ENCODE assay signal across 18 mouse cellular contexts in genomic region chr14:123065566-123065965, GRCm38 (mm10).
DNase-seq lines count a peak whose midpoint lies in the region; ATAC-seq and TF ChIP-seq lines count a peak whose summit lies in the region.
"Had no signal": no experiment of that assay in that cellular context is flagged by ENCODE, and none has a peak within 500 bp of the region (broad histone marks: within the 10 kb centered on the region; RNA-seq: fewer than 3 reads in every experiment).

No protein-coding gene starts in this region.

- H3K9me3 ChIP-seq in embryonic facial prominence, embryonic 14.5 days (ENCODE audit: control insufficient read depth, low read length), result no peaks in the 10 kb centered on the region
- H3K9me3 ChIP-seq in hindbrain, embryonic 14.5 days (ENCODE audit: control insufficient read depth, low read length), result no peaks in the 10 kb centered on the region
- H3K9me3 ChIP-seq in neural tube, embryonic 13.5 days, result no peaks in the 10 kb centered on the region
- no peaks in the 10 kb centered on the region for H3K9me3 ChIP-seq in stomach, postnatal 0 days (ENCODE audit: control insufficient read depth, low read length)
- H3K9me3 ChIP-seq in kidney, embryonic 15.5 days (replicated peaks), result no peaks in the 10 kb centered on the region
- H3K9me3 ChIP-seq: limb, embryonic 10.5 days; liver, embryonic 15.5 days had no signal

- H3K36me3 ChIP-seq in embryonic facial prominence, embryonic 14.5 days (ENCODE audit: control insufficient read depth, insufficient read depth, low read length), result no peaks in the 10 kb centered on the region
- H3K36me3 ChIP-seq in hindbrain, embryonic 14.5 days (replicated peaks; ENCODE audit: control insufficient read depth, insufficient read depth), result no peaks in the 10 kb centered on the region
- H3K36me3 ChIP-seq in neural tube, embryonic 13.5 days, result no peaks in the 10 kb centered on the region
- no peaks in the 10 kb centered on the region for H3K36me3 ChIP-seq in stomach, postnatal 0 days (ENCODE audit: control insufficient read depth, insufficient read depth, low read length)
- no peaks in the 10 kb centered on the region for H3K36me3 ChIP-seq in kidney, embryonic 15.5 days
- H3K36me3 ChIP-seq: limb, embryonic 10.5 days; liver, embryonic 15.5 days had no signal

- TF ChIP-seq CTCF in layer of hippocampus, adult 2 months (conservative IDR thresholded peaks at IDR 0.05), result no peak
- TF ChIP-seq CTCF in stomach, postnatal 0 days (IDR thresholded peaks at IDR 0.05; ENCODE audit: low read depth), result no peak

- no peaks in the 10 kb centered on the region for H3K27me3 ChIP-seq in embryonic facial prominence, embryonic 14.5 days (replicated peaks; ENCODE audit: control insufficient read depth, insufficient read depth, low read length)
- no peaks in the 10 kb centered on the region for H3K27me3 ChIP-seq in hindbrain, embryonic 14.5 days (ENCODE audit: control insufficient read depth, insufficient read depth, low read length)
- H3K27me3 ChIP-seq in neural tube, embryonic 13.5 days, result no peaks in the 10 kb centered on the region
- no peaks in the 10 kb centered on the region for H3K27me3 ChIP-seq in stomach, postnatal 0 days (ENCODE audit: control insufficient read depth, insufficient read depth, low read length)
- H3K27me3 ChIP-seq in kidney, embryonic 15.5 days, result no peaks in the 10 kb centered on the region
- H3K27me3 ChIP-seq: liver, embryonic 15.5 days had no signal

- no peak for TF ChIP-seq EP300 in stomach, postnatal 0 days (optimal IDR thresholded peaks at IDR 0.05)

- H3K4me1 ChIP-seq in embryonic facial prominence, embryonic 14.5 days (ENCODE audit: control insufficient read depth, insufficient read depth, low read length), result 0 out of 2 replicates have a peak, but pooled peaks cover 7% of the 10 kb centered on the region
- peaks cover 15% of the 10 kb centered on the region; the same call in 1 of the 2 replicates for H3K4me1 ChIP-seq in hindbrain, embryonic 14.5 days (replicated peaks; ENCODE audit: control insufficient read depth, insufficient read depth, low read length)
- peaks cover 15% of the 10 kb centered on the region for H3K4me1 ChIP-seq in neural tube, embryonic 13.5 days (replicated peaks)
- no peaks in the 10 kb centered on the region for H3K4me1 ChIP-seq in stomach, postnatal 0 days (replicated peaks; ENCODE audit: control insufficient read depth, insufficient read depth)
- no peaks in the 10 kb centered on the region for H3K4me1 ChIP-seq in kidney, embryonic 15.5 days
- H3K4me1 ChIP-seq: limb, embryonic 10.5 days; liver, embryonic 15.5 days had no signal

- H3K4me3 ChIP-seq in layer of hippocampus, adult 2 months, result peak overlapping the region; percentile 18; the same call in 1 of the 2 replicates
- no peak overlapping the region for H3K4me3 ChIP-seq in embryonic facial prominence, embryonic 14.5 days (ENCODE audit: low read depth, low read length)
- H3K4me3 ChIP-seq in hindbrain, embryonic 14.5 days (replicated peaks; ENCODE audit: low read length), result no peak overlapping the region
- no peak overlapping the region for H3K4me3 ChIP-seq in neural tube, embryonic 13.5 days
- H3K4me3 ChIP-seq in stomach, postnatal 0 days (ENCODE audit: low read depth, low read length), result no peak overlapping the region
- no peak overlapping the region for H3K4me3 ChIP-seq in kidney, embryonic 15.5 days (replicated peaks)
- H3K4me3 ChIP-seq: heart, adult 2 months; limb, embryonic 10.5 days; liver, embryonic 15.5 days; myocyte had no signal

- WGBS in embryonic facial prominence, embryonic 14.5 days, result 44% methylated on average over 8 of the region's 8 CpGs
- 34% methylated on average over 8 of the region's 8 CpGs for WGBS in hindbrain, embryonic 14.5 days
- WGBS in neural tube, embryonic 13.5 days, result 23% methylated on average over 8 of the region's 8 CpGs
- 65% methylated on average over 8 of the region's 8 CpGs for WGBS in stomach, postnatal 0 days
- 56% methylated on average over 8 of the region's 8 CpGs for WGBS in kidney, embryonic 15.5 days

- H3K4me2 ChIP-seq in embryonic facial prominence, embryonic 14.5 days (ENCODE audit: low read depth, low read length), result no peak overlapping the region
- H3K4me2 ChIP-seq in hindbrain, embryonic 14.5 days (replicated peaks), result peak overlapping the region; percentile 37
- peak overlapping the region; percentile 36 for H3K4me2 ChIP-seq in neural tube, embryonic 13.5 days
- no peak overlapping the region for H3K4me2 ChIP-seq in stomach, postnatal 0 days (replicated peaks; ENCODE audit: low read depth)
- no peak overlapping the region for H3K4me2 ChIP-seq in kidney, embryonic 15.5 days
- H3K4me2 ChIP-seq: liver, embryonic 15.5 days had no signal

- DNase-seq in layer of hippocampus, adult 2 months (ENCODE audit: low spot score in 2 of 2), result no peak
- DNase-seq in layer of hippocampus, postnatal 36 days, result no peak
- peak; percentile 62 for DNase-seq in embryonic facial prominence, embryonic 14.5 days (ENCODE audit: low spot score)
- DNase-seq in hindbrain, embryonic 14.5 days (ENCODE audit: low spot score), result peak; percentile 54
- no peak for DNase-seq in stomach, postnatal 0 days (ENCODE audit: low spot score)
- DNase-seq in spleen, adult 18-20 months, result no peak
- DNase-seq: adrenal gland, postnatal 25 days; cerebellum, adult 18-20 months; heart, adult 2 months; heart, postnatal 4 days; kidney, adult 9 months; lung, postnatal 4 days; thymus, adult 2 months had no signal

- 0 out of 2 replicates have a peak, but pooled peaks have one; percentile 37 for ATAC-seq in embryonic facial prominence, embryonic 14.5 days (ENCODE audit: low read depth)
- ATAC-seq in hindbrain, embryonic 14.5 days (ENCODE audit: low FRiP score), result peak; percentile 78
- peak; percentile 71 for ATAC-seq in neural tube, embryonic 13.5 days (ENCODE audit: low read depth)
- no peak for ATAC-seq in stomach, postnatal 0 days (ENCODE audit: low FRiP score, low TSS enrichment)
- ATAC-seq in kidney, embryonic 15.5 days (replicated peaks; ENCODE audit: low FRiP score), result no peak

- no peak overlapping the region for H3K9ac ChIP-seq in embryonic facial prominence, embryonic 14.5 days (ENCODE audit: low read depth, low read length)
- no peak overlapping the region for H3K9ac ChIP-seq in hindbrain, embryonic 14.5 days
- no peak overlapping the region for H3K9ac ChIP-seq in neural tube, embryonic 13.5 days
- H3K9ac ChIP-seq in stomach, postnatal 0 days (ENCODE audit: low read length), result no peak overlapping the region
- H3K9ac ChIP-seq in kidney, embryonic 15.5 days, result no peak overlapping the region
- H3K9ac ChIP-seq: liver, embryonic 15.5 days had no signal

- H3K27ac ChIP-seq in layer of hippocampus, adult 2 months, result no peak overlapping the region
- no peak overlapping the region for H3K27ac ChIP-seq in embryonic facial prominence, embryonic 14.5 days (replicated peaks; ENCODE audit: low read depth, low read length)
- no peak overlapping the region for H3K27ac ChIP-seq in hindbrain, embryonic 14.5 days
- H3K27ac ChIP-seq in neural tube, embryonic 13.5 days (replicated peaks), result no peak overlapping the region
- H3K27ac ChIP-seq in stomach, postnatal 0 days (replicated peaks), result no peak overlapping the region
- H3K27ac ChIP-seq in kidney, embryonic 15.5 days, result no peak overlapping the region
- H3K27ac ChIP-seq: heart, adult 2 months; limb, embryonic 10.5 days; liver, embryonic 15.5 days had no signal

Comparison
In these comparisons a context has a peak if more than half of its experiments do, and no peak if none do; other contexts are left out.
1. DNase-seq: peak in embryonic facial prominence, embryonic 14.5 days (single experiment) and hindbrain, embryonic 14.5 days (single experiment); none in layer of hippocampus, adult 2 months (0 of 2), layer of hippocampus, postnatal 36 days (0 of 2), stomach, postnatal 0 days (single experiment) and spleen, adult 18-20 months (0 of 2).
2. ATAC-seq: peak in embryonic facial prominence, embryonic 14.5 days (single experiment), hindbrain, embryonic 14.5 days (single experiment) and neural tube, embryonic 13.5 days (single experiment); none in stomach, postnatal 0 days (single experiment) and kidney, embryonic 15.5 days (single experiment).
3. H3K4me2 ChIP-seq: peak in hindbrain, embryonic 14.5 days (single experiment) and neural tube, embryonic 13.5 days (single experiment); none in embryonic facial prominence, embryonic 14.5 days (single experiment), stomach, postnatal 0 days (single experiment) and kidney, embryonic 15.5 days (single experiment).